Mouse (Mus musculus) small intestine, adult 2 months (tissue): ENCODE measurements around the gene Ddx25.

Experiments
- CTCF ChIP-seq: fragments of 200-500 bp; IDR thresholded peaks from 2 replicates; pipeline ENCODE4 v1.5.1; 2012; ENCODE audit warnings: low read depth, mild to moderate bottlenecking, control low read depth, inconsistent platforms, low read length, moderate library complexity, mixed read lengths; ENCODE audit not compliant: insufficient replicate concordance, insufficient read length; ENCODE audit errors: extremely low read depth
- POLR2A ChIP-seq: fragments of 200-500 bp; IDR thresholded peaks from 2 replicates; pipeline ENCODE4 v1.6.1; 2012; ENCODE audit warnings: low read depth, mild to moderate bottlenecking, control low read depth, inconsistent platforms, low read length, moderate library complexity

DNA sequence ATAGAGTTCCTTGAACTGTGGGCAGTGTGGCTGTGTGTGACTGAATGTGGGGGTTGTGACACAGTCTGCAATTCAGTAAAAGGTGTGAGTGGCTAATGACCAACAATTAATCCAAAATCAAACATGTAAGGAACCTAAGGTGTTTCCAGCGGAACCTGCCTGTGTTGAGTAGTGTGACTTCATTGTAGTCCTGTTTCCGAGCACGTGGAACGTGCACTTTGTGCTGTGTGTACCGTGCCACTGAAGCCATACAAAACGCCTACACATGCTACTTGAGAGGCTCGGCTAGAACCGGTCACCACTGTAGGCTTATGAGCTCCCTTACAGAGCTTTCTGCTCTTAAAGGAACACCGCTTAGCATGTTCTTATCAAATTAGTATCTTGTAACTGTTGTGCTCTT, 9.9 kb downstream of the Ddx25 start:
- TF ChIP-seq CTCF (no peak), POLR2A (no peak)
